Mouse (Mus musculus) CH12.LX (cell line): ENCODE measurements at regions not wholly inside any gene's neighbourhood (a gene's known extent, or its start where the extent isn't known, plus 50 kb on each side); places are given as distances from the start of the nearest gene placed in this dataset.

ENCODE experiments used
- DNase-seq: peaks from one replicate; pipeline ENCODE4 v3.0.0-alpha.2; 2013; ENCODE audit errors: extremely low read depth
- H3K27ac ChIP-seq: 2 replicates; pipeline ENCODE4 v1.5.1; 2012; ENCODE audit warnings: low read depth, mild to moderate bottlenecking, control low read depth, moderate library complexity; ENCODE audit not compliant: insufficient read depth
- H3K27me3 ChIP-seq: replicated peaks from 2 replicates; pipeline ENCODE3; 2012; ENCODE audit warnings: inconsistent platforms
- H3K36me3 ChIP-seq, 2 experiments: replicated peaks in 1 of 2; 2 replicates each; pipeline versions ENCODE3 to v1.6.1; 2012; ENCODE audit warnings: inconsistent platforms in 1 of 2, low read length in 1 of 2, mild to moderate bottlenecking in 1 of 2, mixed read lengths in 1 of 2, moderate library complexity in 1 of 2; ENCODE audit not compliant: control insufficient read depth in 1 of 2, insufficient read depth in 1 of 2
- H3K4me1 ChIP-seq, 2 experiments: 2 replicates each; pipeline ENCODE4 v1.6.1; 2012; ENCODE audit warnings: inconsistent platforms in 1 of 2, moderate library complexity in 1 of 2; ENCODE audit not compliant: insufficient read depth in 2 of 2, control insufficient read depth in 1 of 2
- H3K4me2 ChIP-seq: 2 replicates; pipeline ENCODE4 v1.6.1; 2012; ENCODE audit warnings: low read depth, mild to moderate bottlenecking, control low read depth; ENCODE audit not compliant: poor library complexity, insufficient read depth, severe bottlenecking
- H3K4me3 ChIP-seq, 3 experiments: fragments of 150-350 bp in 1 of 3; sonication (generic) in 1 of 3; replicated peaks in 1 of 3; 2 replicates each; pipeline versions ENCODE3 to v1.5.1; 2011 to 2012; ENCODE audit warnings: low read depth in 2 of 3, low read length in 2 of 3, mild to moderate bottlenecking in 2 of 3, moderate library complexity in 2 of 3, control low read depth in 1 of 3, improper control_type of control experiment in 1 of 3, inconsistent platforms in 1 of 3, mixed read lengths in 1 of 3; ENCODE audit not compliant: poor library complexity in 1 of 3
- H3K79me2 ChIP-seq: replicated peaks from 2 replicates; pipeline ENCODE4 v1.6.1; 2012; ENCODE audit warnings: mild to moderate bottlenecking, moderate library complexity; ENCODE audit not compliant: control insufficient read depth, poor library complexity, insufficient read depth, severe bottlenecking; ENCODE audit errors: extremely low read depth
- H3K9ac ChIP-seq: 2 replicates; pipeline ENCODE4 v1.6.1; 2012; ENCODE audit warnings: low read depth, mild to moderate bottlenecking, control low read depth, moderate library complexity; ENCODE audit not compliant: insufficient read depth
- H3K9me3 ChIP-seq: replicated peaks from 2 replicates; pipeline ENCODE3; 2012; ENCODE audit warnings: low read length, inconsistent platforms, mixed read lengths
- BHLHE40 ChIP-seq: IDR thresholded peaks from 2 replicates; pipeline ENCODE4 v1.6.1; 2011; ENCODE audit warnings: mild to moderate bottlenecking, low read depth, low read length, improper control_type of control experiment
- CHD1 ChIP-seq: IDR thresholded peaks from 2 replicates; pipeline ENCODE4 v1.6.1; 2012; ENCODE audit warnings: low read depth, low read length, improper control_type of control experiment, inconsistent platforms
- CTCF ChIP-seq, 2 experiments: IDR thresholded peaks in 1 of 2; conservative IDR thresholded peaks in 1 of 2; 2 replicates each; pipeline ENCODE4 v1.5.1; 2011 to 2012; ENCODE audit warnings: low read depth in 2 of 2, low read length in 2 of 2, improper control_type of control experiment in 1 of 2, inconsistent platforms in 1 of 2, mild to moderate bottlenecking in 1 of 2, moderate library complexity in 1 of 2
- E2F4 ChIP-seq: IDR thresholded peaks from 2 replicates; pipeline ENCODE4 v1.6.1; 2011; ENCODE audit warnings: low read depth, low read length, improper control_type of control experiment; ENCODE audit not compliant: insufficient replicate concordance
- ELF1 ChIP-seq: IDR thresholded peaks from 2 replicates; pipeline ENCODE4 v1.6.1; 2014; ENCODE audit warnings: low read depth, mild to moderate bottlenecking, inconsistent platforms, low read length, improper control_type of control experiment
- EP300 ChIP-seq: IDR thresholded peaks from 2 replicates; pipeline ENCODE4 v1.6.1; 2011; ENCODE audit warnings: low read length, improper control_type of control experiment
- GABPA ChIP-seq: IDR thresholded peaks from 2 replicates; pipeline ENCODE4 v1.6.1; 2012; ENCODE audit warnings: low read depth, low read length, improper control_type of control experiment, inconsistent platforms; ENCODE audit not compliant: insufficient replicate concordance
- HCFC1 ChIP-seq: IDR thresholded peaks from 2 replicates; pipeline ENCODE4 v1.6.1; 2012; ENCODE audit warnings: low read depth, mild to moderate bottlenecking, inconsistent platforms, low read length, improper control_type of control experiment
- IRF4 ChIP-seq: IDR thresholded peaks from 2 replicates; pipeline ENCODE4 v1.6.1; 2014; ENCODE audit warnings: low read depth, mild to moderate bottlenecking, inconsistent platforms, low read length, improper control_type of control experiment
- JUN ChIP-seq: IDR thresholded peaks from 2 replicates; pipeline ENCODE4 v1.6.1; 2011; ENCODE audit warnings: low read depth, mild to moderate bottlenecking, low read length, improper control_type of control experiment, moderate library complexity; ENCODE audit not compliant: insufficient read depth
- KAT2A ChIP-seq: IDR thresholded peaks from 2 replicates; pipeline ENCODE4 v1.6.1; 2012; ENCODE audit warnings: low read length, improper control_type of control experiment, inconsistent platforms; ENCODE audit not compliant: insufficient replicate concordance
- MAFK ChIP-seq: IDR thresholded peaks from 2 replicates; pipeline ENCODE4 v1.6.1; 2011; ENCODE audit warnings: low read length, improper control_type of control experiment; ENCODE audit not compliant: insufficient replicate concordance
- MAX ChIP-seq: IDR thresholded peaks from 2 replicates; pipeline ENCODE4 v1.6.1; 2011; ENCODE audit warnings: low read length, improper control_type of control experiment
- MEF2A ChIP-seq: IDR thresholded peaks from 2 replicates; pipeline ENCODE4 v1.6.1; 2014; ENCODE audit warnings: low read depth, mild to moderate bottlenecking, inconsistent platforms, low read length, improper control_type of control experiment, borderline replicate concordance
- MXI1 ChIP-seq: IDR thresholded peaks from 2 replicates; pipeline ENCODE4 v1.6.1; 2011; ENCODE audit warnings: mild to moderate bottlenecking, low read depth, low read length, improper control_type of control experiment
- MYC ChIP-seq: IDR thresholded peaks from 2 replicates; pipeline ENCODE4 v1.6.1; 2011; ENCODE audit warnings: low read depth, mild to moderate bottlenecking, improper control_type of control experiment, low read length
- NELFE ChIP-seq: IDR thresholded peaks from 2 replicates; pipeline ENCODE4 v1.6.1; 2011; ENCODE audit warnings: low read depth, low read length, improper control_type of control experiment
- PAX5 ChIP-seq: IDR thresholded peaks from 2 replicates; pipeline ENCODE4 v1.6.1; 2012; ENCODE audit warnings: low read length, inconsistent platforms, mixed read lengths
- POLR2A ChIP-seq: IDR thresholded peaks from 2 replicates; pipeline ENCODE4 v1.6.1; 2011; ENCODE audit warnings: low read depth, mild to moderate bottlenecking, improper control_type of control experiment, low read length
- RAD21 ChIP-seq: IDR thresholded peaks from 2 replicates; pipeline ENCODE4 v1.6.1; 2011; ENCODE audit warnings: low read depth, mild to moderate bottlenecking, low read length, improper control_type of control experiment, moderate library complexity
- SMC3 ChIP-seq: IDR thresholded peaks from 2 replicates; pipeline ENCODE4 v1.6.1; 2011; ENCODE audit warnings: low read depth, low read length, improper control_type of control experiment
- TCF12 ChIP-seq: IDR thresholded peaks from 2 replicates; pipeline ENCODE4 v1.6.1; 2014; ENCODE audit warnings: low read depth, mild to moderate bottlenecking, inconsistent platforms, low read length, improper control_type of control experiment
- USF1 ChIP-seq: IDR thresholded peaks from 2 replicates; pipeline ENCODE4 v1.6.1; 2014; ENCODE audit warnings: low read depth, mild to moderate bottlenecking, inconsistent platforms, low read length, improper control_type of control experiment
- ZMIZ1 ChIP-seq: IDR thresholded peaks from 2 replicates; pipeline ENCODE4 v1.6.1; 2012; ENCODE audit warnings: low read depth, mild to moderate bottlenecking, inconsistent platforms, low read length, improper control_type of control experiment
- dilution Hi-C: fragments of 300-500 bp; cut with MboI; formaldehyde crosslinking; loops from 2 replicates; pipeline ENCODE4 v1.14.3; 2020; ENCODE audit warnings: low sequenced_read_pairs; ENCODE audit not compliant: extremely low pct_unique_long_range_greater_than_20kb, extremely low pct_ligation_motif_present
- in situ Hi-C: fragments of 300-500 bp; cut with MboI; formaldehyde crosslinking; loops from 3 replicates; pipeline ENCODE4 v1.14.3; 2019; ENCODE audit warnings: low sequenced_read_pairs, low pct_ligation_motif_present, low pct_unique_long_range_greater_than_20kb, mixed read lengths

DNA sequence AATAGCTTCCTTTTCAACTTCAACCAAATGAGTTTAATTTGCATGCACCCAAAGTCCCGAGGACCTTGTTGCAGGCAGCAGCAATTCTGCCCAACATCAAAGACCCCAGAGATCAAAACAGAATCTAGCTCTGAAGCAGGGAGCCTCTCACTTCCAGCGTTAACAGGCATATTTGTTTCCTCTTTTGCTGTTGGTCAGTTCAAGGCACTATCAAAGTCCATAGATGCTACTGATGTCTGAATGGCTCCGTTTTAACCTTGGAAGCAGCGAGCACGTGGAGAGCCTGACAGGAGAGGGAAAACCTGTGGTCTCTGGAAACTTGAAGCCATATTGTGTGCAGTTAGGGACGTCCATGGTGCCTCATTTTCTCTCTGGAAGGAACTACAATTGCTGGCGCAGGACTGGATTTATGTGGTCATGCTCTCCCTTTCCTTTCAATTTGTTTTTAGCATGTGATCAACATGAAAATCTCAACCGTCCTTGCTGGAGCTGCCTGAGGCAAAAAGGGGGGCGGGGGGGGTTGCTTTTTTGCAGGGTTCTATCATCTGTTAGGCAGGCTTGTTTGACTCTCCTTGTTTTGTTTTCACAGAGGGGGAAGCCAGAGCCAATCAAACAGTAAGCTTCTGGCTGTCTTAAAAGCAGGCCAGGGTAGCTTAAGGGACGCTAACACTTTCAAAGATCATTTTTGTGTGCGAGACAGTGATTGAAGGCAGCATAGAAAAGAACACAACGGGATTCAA is 338.4 kb downstream of the Btg1 start:
- no peak overlapping the region for H3K9ac ChIP-seq
- H3K9me3 ChIP-seq = no peaks in the 10 kb centered on the region
- in situ Hi-C loops = no loop called here
- no peaks in the 10 kb centered on the region for H3K27me3 ChIP-seq
- no peak for TF ChIP-seq CTCF (conservative IDR thresholded peaks at IDR 0.05 in 1 of 2, IDR thresholded peaks at IDR 0.05 in 1 of 2; ENCODE audit: low read depth in 2 of 2, low read length in 2 of 2)
- no peak for TF ChIP-seq ELF1
- TF ChIP-seq HCFC1 = no peak
- TF ChIP-seq NELFE = no peak
- TF ChIP-seq SMC3 = no peak
- TF ChIP-seq E2F4 = no peak
- TF ChIP-seq MYC = no peak
- no peak for TF ChIP-seq JUN
- TF ChIP-seq TCF12 = no peak
- no peak for TF ChIP-seq POLR2A
- no peak for TF ChIP-seq RAD21
- TF ChIP-seq PAX5 = no peak
- TF ChIP-seq MXI1 = no peak
- TF ChIP-seq BHLHE40 = no peak
- TF ChIP-seq IRF4 = no peak
- no peak for TF ChIP-seq ZMIZ1
- TF ChIP-seq, all 38 proteins: peak for 0
- Histone ChIP-seq H3K4me3 (no peak overlapping the region), H3K27ac (no peak overlapping the region), H3K4me2 (peak overlapping the region; percentile 15; the same call in 1 of the 2 replicates), H3K79me2 (no peaks in the 10 kb centered on the region), H3K36me3 (no peaks in the 10 kb centered on the region), H3K4me1 (no peaks in the 10 kb centered on the region; a peak in 2 of 4 replicates)
- dilution Hi-C loops = no loop called here
- no peak for DNase-seq

DNA sequence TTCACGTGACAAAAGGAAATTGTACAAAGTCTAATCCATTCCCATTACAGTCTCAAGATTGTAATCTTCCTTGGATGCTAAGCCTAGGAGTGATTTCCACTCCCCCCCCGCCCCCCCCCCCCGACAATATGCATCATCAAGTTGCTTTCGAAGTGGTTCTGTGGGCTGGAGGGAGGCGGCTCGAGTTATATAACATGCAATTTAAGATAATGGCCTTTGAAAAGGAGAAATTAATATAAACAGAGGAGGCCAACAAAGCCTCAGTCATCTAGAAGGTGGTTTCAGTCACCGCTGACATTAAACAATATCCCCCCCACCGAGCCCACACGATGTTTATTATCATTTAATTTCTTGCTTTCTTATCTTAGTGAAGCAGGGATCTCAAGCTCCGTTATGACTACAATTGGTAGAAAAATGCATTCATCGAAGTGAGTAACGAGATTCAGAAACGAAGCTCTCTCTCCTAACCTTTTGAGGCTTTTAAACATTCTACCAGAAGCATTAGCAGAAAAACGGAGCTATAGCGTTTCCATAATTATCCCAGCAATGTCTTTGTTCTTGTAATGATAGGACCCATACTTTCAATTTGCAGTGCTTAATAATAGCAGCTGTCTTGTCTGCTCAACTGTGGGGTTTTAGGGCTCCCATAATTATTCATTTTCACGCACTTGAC is 339.1 kb downstream of the Btg1 start:
- no peak overlapping the region for H3K4me3 ChIP-seq
- H3K4me2 ChIP-seq = no peak overlapping the region
- H3K4me1 ChIP-seq = no peaks in the 10 kb centered on the region; a peak in 2 of 4 replicates
- H3K9ac ChIP-seq = no peak overlapping the region
- H3K9me3 ChIP-seq = no peaks in the 10 kb centered on the region
- no peak overlapping the region for H3K27ac ChIP-seq
- H3K27me3 ChIP-seq = no peaks in the 10 kb centered on the region
- dilution Hi-C loops (no loop called here), in situ Hi-C loops (no loop called here)
- H3K79me2 ChIP-seq = no peaks in the 10 kb centered on the region
- no peaks in the 10 kb centered on the region for H3K36me3 ChIP-seq
- no peak for TF ChIP-seq GABPA
- no peak for TF ChIP-seq MAFK
- no peak for TF ChIP-seq USF1
- no peak for TF ChIP-seq EP300
- TF ChIP-seq TCF12 = no peak
- TF ChIP-seq CHD1 = no peak
- TF ChIP-seq PAX5 = no peak
- no peak for TF ChIP-seq MEF2A
- no peak for TF ChIP-seq MAX
- TF ChIP-seq RAD21 = no peak
- no peak for TF ChIP-seq MYC
- TF ChIP-seq ELF1 = no peak
- TF ChIP-seq KAT2A = no peak
- TF ChIP-seq, all 38 proteins: peak for 0
- no peak for DNase-seq
